Mouse (Mus musculus): ENCODE measurements around the gene Fgb. TPM values are rescaled to one million over a fixed set of nuclear protein-coding genes. Genes with fewer than 3 reads are reported as not detected.

Gene Fgb
- polyA plus RNA-seq, 1 experiment from 2014 or later: 0.33 TPM

GRCm38 (mm10) chr3:83027546-83028251, 22.0 kb downstream of the Fgb start:
- no peaks in the 10 kb centered on the region for H3K36me3 ChIP-seq
- no peak overlapping the region for H3K27ac ChIP-seq
- no peak for ATAC-seq (replicated peaks; ENCODE audit: insufficient number of reproducible peaks, insufficient read depth, low FRiP score, low read depth)
- H3K4me3 ChIP-seq: no peak overlapping the region
- H3K9me3 ChIP-seq (replicated peaks): no peaks in the 10 kb centered on the region
- 84% methylated on average over 9 of the region's 9 CpGs for WGBS
- H3K4me1 ChIP-seq (replicated peaks): no peaks in the 10 kb centered on the region
- H3K27me3 ChIP-seq: no peaks in the 10 kb centered on the region
- no peak overlapping the region for H3K9ac ChIP-seq
- H3K4me2 ChIP-seq: no peak overlapping the region

- no peak within 1 kb of the TSS for H3K27ac ChIP-seq
- WGBS: 69% methylated on average over 9 of the region's 9 CpGs
Observed at GRCm38 (mm10) chr3:83025475-83026301, 24.0 kb downstream of the Fgb start, which contains the start of gene Fga. Gene Fga (plus strand): TSS chr3:83026076.

GRCm38 (mm10) chr3:83025036-83025435, 24.6 kb downstream of the Fgb start:
- no peaks in the 10 kb centered on the region for H3K4me1 ChIP-seq (replicated peaks)
- H3K4me3 ChIP-seq: no peak overlapping the region

More at GRCm38 (mm10) chr3:83025475-83026301, 24.0 kb downstream of the Fgb start, which contains the start of gene Fga:
- Histone ChIP-seq H3K9me3 (replicated peaks) (no peaks in the 10 kb centered on the region), H3K27me3 (no peaks in the 10 kb centered on the region), H3K4me3 (no peak within 1 kb of the TSS), H3K4me1 (replicated peaks) (no peaks in the 10 kb centered on the region), H3K36me3 (no peaks in the 10 kb centered on the region), H3K9ac (no peak within 1 kb of the TSS), H3K4me2 (no peak within 1 kb of the TSS)
- ATAC-seq (replicated peaks; ENCODE audit: insufficient number of reproducible peaks, insufficient read depth, low FRiP score, low read depth): no peak

GRCm38 (mm10) chr3:83021176-83021575, 28.5 kb downstream of the Fgb start:
- H3K9ac ChIP-seq: no peak overlapping the region

More at GRCm38 (mm10) chr3:83025036-83025435, 24.6 kb downstream of the Fgb start:
- WGBS: 76% methylated on average over 6 of the region's 6 CpGs
- H3K9me3 ChIP-seq (replicated peaks): no peaks in the 10 kb centered on the region
- no peaks in the 10 kb centered on the region for H3K27me3 ChIP-seq
- H3K36me3 ChIP-seq: no peaks in the 10 kb centered on the region
- H3K9ac ChIP-seq: no peak overlapping the region
- H3K27ac ChIP-seq: no peak overlapping the region
- no peak overlapping the region for H3K4me2 ChIP-seq
- ATAC-seq (replicated peaks; ENCODE audit: insufficient number of reproducible peaks, insufficient read depth, low FRiP score, low read depth): no peak

GRCm38 (mm10) chr3:83020387-83020786, 29.3 kb downstream of the Fgb start:
- no peak for ATAC-seq (replicated peaks; ENCODE audit: insufficient number of reproducible peaks, insufficient read depth, low FRiP score, low read depth)
- Histone ChIP-seq H3K4me3 (no peak overlapping the region), H3K9me3 (replicated peaks) (no peaks in the 10 kb centered on the region), H3K4me2 (no peak overlapping the region), H3K9ac (no peak overlapping the region), H3K4me1 (replicated peaks) (no peaks in the 10 kb centered on the region), H3K27me3 (no peaks in the 10 kb centered on the region), H3K36me3 (no peaks in the 10 kb centered on the region), H3K27ac (no peak overlapping the region)
- 79% methylated on average over 2 of the region's 2 CpGs for WGBS

More at GRCm38 (mm10) chr3:83021176-83021575, 28.5 kb downstream of the Fgb start:
- no peak overlapping the region for H3K27ac ChIP-seq
- WGBS: 81% methylated on average over 5 of the region's 5 CpGs
- H3K4me3 ChIP-seq: no peak overlapping the region
- no peaks in the 10 kb centered on the region for H3K4me1 ChIP-seq (replicated peaks)
- H3K9me3 ChIP-seq (replicated peaks): no peaks in the 10 kb centered on the region
- no peaks in the 10 kb centered on the region for H3K27me3 ChIP-seq
- H3K4me2 ChIP-seq: no peak overlapping the region
- ATAC-seq (replicated peaks; ENCODE audit: insufficient number of reproducible peaks, insufficient read depth, low FRiP score, low read depth): no peak
- H3K36me3 ChIP-seq: no peaks in the 10 kb centered on the region

- H3K9me3 ChIP-seq (replicated peaks): no peaks in the 10 kb centered on the region
- no peak overlapping the region for H3K27ac ChIP-seq
- no peak overlapping the region for H3K9ac ChIP-seq
- no peaks in the 10 kb centered on the region for H3K27me3 ChIP-seq
- no peaks in the 10 kb centered on the region for H3K4me1 ChIP-seq (replicated peaks)
- H3K36me3 ChIP-seq: no peaks in the 10 kb centered on the region
- H3K4me2 ChIP-seq: no peak overlapping the region
- no peak for ATAC-seq (replicated peaks; ENCODE audit: insufficient number of reproducible peaks, insufficient read depth, low FRiP score, low read depth)
- WGBS: 77% methylated on average over 1 of the region's 1 CpGs
- H3K4me3 ChIP-seq: no peak overlapping the region
Observed at GRCm38 (mm10) chr3:83016236-83016635, 33.4 kb downstream of the Fgb start.

GRCm38 (mm10) chr3:83013951-83014350, 35.7 kb downstream of the Fgb start:
- Histone ChIP-seq H3K4me1 (replicated peaks) (no peaks in the 10 kb centered on the region), H3K4me3 (no peak overlapping the region), H3K27me3 (no peaks in the 10 kb centered on the region), H3K9me3 (replicated peaks) (no peaks in the 10 kb centered on the region), H3K4me2 (no peak overlapping the region), H3K27ac (no peak overlapping the region), H3K36me3 (no peaks in the 10 kb centered on the region), H3K9ac (no peak overlapping the region)
- ATAC-seq (replicated peaks; ENCODE audit: insufficient number of reproducible peaks, insufficient read depth, low FRiP score, low read depth): no peak
- 80% methylated on average over 10 of the region's 10 CpGs for WGBS

GRCm38 (mm10) chr3:83012636-83013035, 37.0 kb downstream of the Fgb start:
- Histone ChIP-seq H3K4me2 (no peak overlapping the region), H3K9me3 (replicated peaks) (no peaks in the 10 kb centered on the region), H3K9ac (no peak overlapping the region), H3K27me3 (no peaks in the 10 kb centered on the region), H3K4me3 (no peak overlapping the region), H3K4me1 (replicated peaks) (no peaks in the 10 kb centered on the region), H3K36me3 (no peaks in the 10 kb centered on the region), H3K27ac (no peak overlapping the region)
- no peak for ATAC-seq (replicated peaks; ENCODE audit: insufficient number of reproducible peaks, insufficient read depth, low FRiP score, low read depth)
- 84% methylated on average over 19 of the region's 19 CpGs for WGBS

- WGBS: 79% methylated on average over 4 of the region's 4 CpGs
- no peaks in the 10 kb centered on the region for H3K4me1 ChIP-seq (replicated peaks)
- H3K4me2 ChIP-seq: no peak overlapping the region
- ATAC-seq (replicated peaks; ENCODE audit: insufficient number of reproducible peaks, insufficient read depth, low FRiP score, low read depth): no peak
- no peaks in the 10 kb centered on the region for H3K36me3 ChIP-seq
- H3K9ac ChIP-seq: no peak overlapping the region
- H3K9me3 ChIP-seq (replicated peaks): no peaks in the 10 kb centered on the region
- no peak overlapping the region for H3K27ac ChIP-seq
- H3K4me3 ChIP-seq: no peak overlapping the region
- no peaks in the 10 kb centered on the region for H3K27me3 ChIP-seq
Observed at GRCm38 (mm10) chr3:83011565-83011964, 38.1 kb downstream of the Fgb start.

GRCm38 (mm10) chr3:83011136-83011535, 38.5 kb downstream of the Fgb start:
- H3K27me3 ChIP-seq: no peaks in the 10 kb centered on the region
- WGBS: 78% methylated on average over 4 of the region's 4 CpGs
- H3K4me2 ChIP-seq: no peak overlapping the region
- ATAC-seq (replicated peaks; ENCODE audit: insufficient number of reproducible peaks, insufficient read depth, low FRiP score, low read depth): no peak
- no peaks in the 10 kb centered on the region for H3K9me3 ChIP-seq (replicated peaks)
- no peaks in the 10 kb centered on the region for H3K4me1 ChIP-seq (replicated peaks)
- H3K9ac ChIP-seq: no peak overlapping the region
- H3K36me3 ChIP-seq: no peaks in the 10 kb centered on the region
- H3K4me3 ChIP-seq: no peak overlapping the region
- no peak overlapping the region for H3K27ac ChIP-seq

GRCm38 (mm10) chr3:83010291-83010690, 39.4 kb downstream of the Fgb start:
- no peak overlapping the region for H3K9ac ChIP-seq
- no peak overlapping the region for H3K4me2 ChIP-seq
- ATAC-seq (replicated peaks; ENCODE audit: insufficient number of reproducible peaks, insufficient read depth, low FRiP score, low read depth): no peak
- H3K4me1 ChIP-seq (replicated peaks): no peaks in the 10 kb centered on the region
- H3K9me3 ChIP-seq (replicated peaks): no peaks in the 10 kb centered on the region
- H3K4me3 ChIP-seq: no peak overlapping the region
- 69% methylated on average over 11 of the region's 11 CpGs for WGBS
- no peaks in the 10 kb centered on the region for H3K27me3 ChIP-seq
- H3K36me3 ChIP-seq: no peaks in the 10 kb centered on the region
- H3K27ac ChIP-seq: no peak overlapping the region
